Mouse (Mus musculus) cerebellum, postnatal 25 days (tissue): ENCODE data around the gene Tent2.
"Not testable (repeated sequence)": the region's sequence is repeated elsewhere in the genome, so short reads cannot be mapped to it uniquely, and the experiment has no call there.

Experiments
- DNase-seq, 2 experiments: peaks; one replicate each; pipeline ENCODE4 v3.0.0; 2021; ENCODE audit warnings: mixed read lengths in 2 of 2

Gene Tent2

DNA sequence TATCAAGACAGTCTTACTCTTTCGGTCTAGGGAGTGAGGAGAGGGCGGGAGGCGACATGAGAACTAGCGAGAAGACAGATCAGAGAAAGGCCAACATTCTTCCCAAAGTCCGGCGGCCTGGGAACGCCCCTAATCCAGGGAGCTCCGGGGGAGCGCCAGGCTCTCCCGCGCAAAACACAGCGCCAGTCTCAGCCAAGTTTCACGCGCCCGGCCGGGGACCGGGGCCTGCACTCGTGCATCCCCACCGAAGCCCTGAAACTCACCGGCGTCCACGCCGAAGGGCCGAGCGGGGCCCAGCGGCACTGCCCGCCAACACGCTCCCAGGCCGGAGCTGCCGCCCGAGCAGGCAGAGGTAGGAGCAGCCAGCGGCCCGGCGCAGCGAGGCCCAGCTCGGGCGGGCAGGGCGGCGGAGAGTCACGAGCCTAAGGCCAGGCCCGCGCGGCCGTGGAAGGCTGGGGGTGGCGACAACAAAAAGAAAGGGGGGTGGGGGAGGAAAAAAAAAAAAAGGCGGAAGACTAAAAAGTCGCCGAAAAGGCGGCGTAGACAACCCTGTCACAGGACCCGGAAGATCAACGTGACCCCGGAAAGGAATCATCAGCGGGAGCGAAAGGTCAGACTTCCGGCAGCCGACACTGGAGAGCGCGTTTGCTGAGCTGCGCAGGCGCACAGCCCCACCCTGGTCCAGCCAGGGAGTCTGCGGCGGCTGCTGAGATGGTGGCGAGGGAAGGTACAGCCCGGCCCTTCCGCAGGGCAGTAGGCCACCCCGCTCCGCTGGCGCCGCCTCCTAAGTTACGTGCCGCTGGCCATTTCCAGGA is at the start of gene Tent2:
Gene Tent2, minus strand, starts transcription at position 555 of the 815 bp plus-strand sequence.
- peak; percentile 95 to 96 for DNase-seq

DNA sequence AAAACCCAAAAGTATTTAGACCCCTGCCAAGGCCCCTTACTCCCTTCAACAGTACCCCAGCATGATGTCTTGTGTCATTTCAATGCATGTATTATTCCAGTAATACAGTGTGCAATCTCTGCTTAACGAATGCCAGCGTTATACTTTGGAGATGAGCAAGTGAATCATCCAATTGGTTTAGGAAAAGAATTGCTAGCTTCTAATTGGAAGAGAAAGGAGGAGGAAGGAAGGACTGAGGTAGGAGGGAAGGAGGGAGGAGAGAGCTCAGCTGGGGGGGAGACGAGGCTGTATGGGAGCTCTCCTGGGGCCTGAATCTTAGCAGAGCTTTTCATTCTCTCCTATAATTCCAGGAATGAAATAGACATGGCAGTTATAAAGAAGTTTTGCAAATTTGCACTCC is 49.0 kb upstream of the Tent2 start:
- DNase-seq, result no peak

DNA sequence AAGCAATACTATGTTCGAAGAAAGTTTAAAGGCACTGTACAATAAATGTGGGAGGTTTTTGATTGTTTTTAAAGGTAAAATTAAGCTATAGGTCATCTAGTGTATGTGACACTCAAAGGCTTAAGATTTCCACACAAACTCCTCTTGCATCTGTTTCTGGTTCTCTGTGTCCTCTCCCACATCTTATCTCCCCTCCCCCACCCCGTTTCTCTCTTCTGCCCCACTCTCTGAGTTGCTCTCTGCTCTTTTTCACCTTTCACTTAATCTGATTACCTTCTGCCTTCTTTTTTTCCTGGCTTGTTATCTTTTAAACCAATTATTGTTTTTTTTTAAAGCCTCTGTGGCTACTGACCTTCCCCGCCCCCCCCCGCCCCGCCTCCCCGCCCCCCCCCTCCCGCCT is 47.4 kb upstream of the Tent2 start:
- no peak for DNase-seq

DNA sequence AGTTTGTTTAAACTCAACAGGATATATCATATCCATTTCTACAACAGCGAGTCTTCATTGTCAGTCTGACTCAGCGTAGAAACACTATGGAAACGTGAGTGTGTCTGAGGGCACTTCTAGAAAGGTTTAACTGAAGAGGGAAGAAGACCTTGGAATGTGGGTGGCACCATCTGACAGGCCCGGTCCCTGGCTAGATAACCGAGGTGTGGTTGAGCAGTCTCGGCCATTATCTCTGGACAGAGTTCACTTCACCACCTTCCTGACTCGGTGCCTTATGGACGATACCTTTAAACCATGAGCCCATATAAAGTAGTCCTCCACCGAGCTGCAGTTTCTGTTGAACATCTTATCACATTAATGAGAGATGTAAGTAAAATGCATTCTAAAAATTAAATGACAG is 46.9 kb upstream of the Tent2 start:
- DNase-seq, result no peak

DNA sequence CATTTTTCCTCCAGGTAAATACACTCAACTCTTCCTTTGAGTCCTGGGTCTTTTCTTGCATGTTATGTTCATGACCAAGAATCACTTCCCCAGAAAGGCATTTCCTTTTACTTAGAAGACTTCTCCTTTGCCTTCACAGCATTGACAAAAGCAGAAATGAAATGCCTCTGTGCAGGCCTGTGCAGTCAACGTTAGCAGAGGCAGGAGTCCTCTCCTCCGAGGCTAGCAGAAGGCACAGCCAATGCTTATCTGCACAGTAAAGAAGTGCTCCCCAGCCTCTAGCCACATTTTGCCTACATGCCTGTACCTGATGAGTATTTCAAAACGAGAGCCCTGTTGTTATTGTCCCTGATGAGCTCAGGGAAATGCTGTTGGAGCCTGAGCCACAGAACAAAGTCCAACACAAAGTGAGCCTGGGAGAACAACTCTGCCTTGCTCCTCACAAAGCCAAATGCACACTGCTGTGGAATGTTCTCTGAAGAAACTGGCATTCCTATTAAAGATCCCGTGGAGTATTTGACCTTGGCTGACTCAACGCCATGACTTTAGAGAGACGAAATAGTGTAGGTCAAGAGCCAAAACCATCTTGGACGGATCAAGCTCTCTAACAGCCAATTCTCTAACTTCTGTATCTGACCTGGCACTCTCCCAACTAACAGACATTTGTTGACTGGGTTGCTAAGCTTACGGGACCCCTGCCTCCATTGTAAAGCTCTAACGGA is 45.7 kb upstream of the Tent2 start:
- no peak for DNase-seq

DNA sequence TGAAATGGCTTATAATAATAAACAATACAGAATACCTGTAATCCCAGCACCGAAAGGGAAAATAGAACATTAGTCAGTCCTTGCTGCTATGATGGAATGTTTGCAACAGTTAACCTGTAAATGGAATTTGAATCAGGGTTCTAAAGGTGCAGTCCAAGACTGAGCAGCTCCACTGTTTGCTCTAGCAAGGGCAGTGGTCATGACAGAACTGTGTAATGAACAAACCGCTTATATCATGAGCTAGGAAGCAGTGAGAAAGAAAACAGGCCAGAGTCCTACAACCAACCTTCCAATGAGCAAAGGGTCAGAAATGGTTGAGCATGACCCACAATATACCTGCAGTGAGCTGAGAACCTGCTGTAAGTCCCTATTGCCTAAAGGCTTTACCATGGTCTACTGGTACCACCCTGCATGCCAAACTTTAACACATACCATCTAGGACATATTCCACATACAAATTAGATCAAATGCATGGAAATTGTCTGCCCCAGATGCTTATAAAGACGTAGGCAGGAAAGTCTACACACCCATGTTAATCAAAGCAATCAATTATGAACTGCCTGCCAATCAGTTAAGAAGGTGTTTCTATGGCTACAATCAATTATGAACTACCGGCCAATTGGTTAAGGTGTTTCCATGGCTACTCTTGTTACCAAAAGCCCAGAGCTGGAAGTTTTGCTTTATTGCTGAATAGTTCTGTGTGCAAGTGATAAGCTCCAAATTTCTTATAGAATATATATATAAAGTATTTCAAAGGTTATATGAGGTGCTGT is 42.3 kb upstream of the Tent2 start:
- DNase-seq, result no peak

DNA sequence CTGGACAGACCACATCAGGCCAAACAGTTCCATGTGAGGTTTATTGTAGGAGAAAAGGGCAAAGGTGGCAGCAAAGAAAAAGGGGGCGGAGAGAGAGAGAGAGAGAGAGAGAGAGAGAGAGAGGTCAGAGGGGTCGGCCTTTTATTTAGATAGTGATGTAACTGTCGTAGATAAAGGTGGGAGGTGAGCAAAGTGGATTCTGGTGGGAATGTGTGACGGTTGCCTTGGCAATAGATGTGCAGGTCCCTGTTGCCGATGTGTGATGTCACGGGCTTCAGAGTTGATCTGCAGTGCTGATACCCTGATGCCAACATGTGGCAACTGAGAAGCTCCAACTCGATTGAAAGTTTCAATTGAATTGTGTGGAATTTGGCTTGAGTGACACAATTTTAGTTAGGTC is 40.1 kb upstream of the Tent2 start:
- no peak for DNase-seq

DNA sequence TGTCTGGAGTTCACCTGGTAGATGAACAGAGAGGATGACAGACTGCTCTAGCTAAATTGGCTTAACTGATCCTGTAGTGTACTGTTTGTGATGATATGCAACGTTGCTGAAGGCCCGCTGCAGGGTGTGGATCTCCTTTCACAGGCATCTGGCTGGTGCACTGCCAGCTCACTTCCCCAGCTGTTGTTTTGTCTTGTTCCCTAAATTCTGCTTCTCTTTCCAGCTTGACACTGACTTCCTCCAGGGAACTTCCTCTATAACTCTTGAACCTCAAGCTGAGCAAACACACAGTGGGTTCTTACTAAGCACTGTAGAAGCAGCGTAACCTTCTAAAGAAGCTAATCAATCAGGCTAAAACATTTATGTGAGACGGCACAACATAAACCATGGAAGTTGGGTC is 38.8 kb upstream of the Tent2 start:
- no peak for DNase-seq

DNA sequence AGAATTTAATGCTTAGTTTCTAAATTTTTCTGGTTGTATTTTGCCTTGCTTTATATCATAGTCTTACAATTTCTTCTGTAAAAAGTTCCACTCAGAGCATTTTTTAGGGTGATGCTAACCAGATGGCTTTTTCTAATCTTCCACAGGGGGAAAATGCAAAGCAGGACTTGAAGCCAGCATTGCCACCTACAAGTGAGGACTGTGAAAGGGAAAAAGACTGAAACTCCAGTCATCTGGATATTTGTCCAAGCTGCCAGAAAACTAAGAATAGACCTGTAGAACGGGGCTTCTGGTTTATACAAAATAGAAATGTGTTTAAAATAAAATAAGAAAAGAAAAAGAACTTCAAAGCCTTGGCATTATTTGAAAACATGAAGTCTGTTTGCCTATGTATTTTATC is 19.6 kb upstream of the Tent2 start:
- no peak for DNase-seq

DNA sequence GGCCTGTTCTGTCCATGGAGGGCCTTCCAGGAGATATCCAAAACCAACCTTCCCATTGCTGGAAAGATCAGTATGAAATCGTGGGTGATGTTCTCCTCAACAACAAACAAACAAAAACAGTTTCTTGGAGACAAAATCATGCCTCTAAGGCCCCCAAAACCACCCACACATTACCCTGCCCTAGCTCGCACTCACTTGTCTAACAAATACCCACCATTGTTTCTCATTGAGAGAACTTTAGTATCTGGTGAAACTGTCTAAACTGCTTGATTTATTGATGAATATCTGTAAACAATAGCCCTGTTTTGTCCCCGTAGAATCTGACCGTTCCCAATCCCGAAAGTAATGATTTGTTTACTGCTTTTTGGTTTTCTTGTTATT is 451 bp upstream of the Tent2 start:
- no peak for DNase-seq

DNA sequence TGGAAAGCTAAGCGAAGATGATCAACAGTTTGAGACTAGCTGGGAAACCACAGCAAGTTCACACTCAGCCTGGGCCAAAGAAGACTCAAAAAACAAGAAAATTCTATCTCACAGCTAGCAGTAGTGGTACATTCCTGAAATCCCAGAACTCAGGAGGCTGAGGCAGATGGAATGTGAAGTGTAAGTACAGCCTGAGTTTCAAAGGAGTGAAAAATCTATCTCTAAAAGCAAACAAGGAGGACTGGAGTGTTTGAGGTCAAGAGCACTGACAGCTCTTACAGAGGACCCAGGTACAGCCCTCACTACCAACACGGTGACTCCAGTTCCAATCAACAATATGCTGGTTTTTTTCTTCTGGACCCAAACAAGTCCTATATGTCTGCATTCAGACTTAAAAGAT is 2.8 kb downstream of the Tent2 start:
- DNase-seq, result no peak

DNA sequence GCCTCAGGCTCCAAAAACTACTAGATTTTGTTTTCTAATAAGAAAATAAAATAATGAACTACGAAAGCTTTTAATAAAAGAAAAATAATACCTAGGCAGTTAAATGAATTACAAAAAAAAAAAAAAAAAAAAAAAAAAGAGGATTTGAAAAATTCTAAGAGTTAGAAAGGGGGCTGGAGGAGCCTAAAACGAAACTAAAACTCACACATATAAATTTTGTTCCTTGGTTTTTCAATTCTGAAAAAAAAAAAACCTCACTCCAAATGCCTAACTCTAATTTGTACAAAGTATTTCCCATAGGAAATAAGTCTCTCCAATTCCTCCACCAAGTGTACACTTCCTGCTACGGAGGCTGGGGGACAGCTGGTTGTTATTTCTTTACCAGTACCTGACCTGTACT is 3.4 kb downstream of the Tent2 start:
- DNase-seq, result no peak

DNA sequence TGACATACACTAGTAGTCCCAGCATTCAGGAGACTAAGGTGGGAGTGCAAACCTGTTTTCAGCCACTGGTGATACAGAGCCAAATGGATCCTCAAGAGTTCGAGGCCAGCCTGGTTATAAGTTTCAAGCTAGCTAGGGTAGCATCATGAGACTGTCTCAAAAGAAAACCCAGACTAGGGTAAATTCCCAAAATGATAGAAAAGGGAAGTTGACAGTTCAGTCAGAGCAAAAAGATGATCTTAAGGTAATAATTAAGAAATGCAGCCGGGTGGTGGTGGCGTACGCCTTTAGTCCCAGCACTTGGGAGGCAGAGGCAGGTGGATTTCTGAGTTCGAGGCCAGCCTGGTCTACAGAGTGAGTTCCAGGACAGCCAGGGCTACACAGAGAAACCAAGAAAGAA is 4.4 kb downstream of the Tent2 start:
- DNase-seq, result not testable (repeated sequence)

DNA sequence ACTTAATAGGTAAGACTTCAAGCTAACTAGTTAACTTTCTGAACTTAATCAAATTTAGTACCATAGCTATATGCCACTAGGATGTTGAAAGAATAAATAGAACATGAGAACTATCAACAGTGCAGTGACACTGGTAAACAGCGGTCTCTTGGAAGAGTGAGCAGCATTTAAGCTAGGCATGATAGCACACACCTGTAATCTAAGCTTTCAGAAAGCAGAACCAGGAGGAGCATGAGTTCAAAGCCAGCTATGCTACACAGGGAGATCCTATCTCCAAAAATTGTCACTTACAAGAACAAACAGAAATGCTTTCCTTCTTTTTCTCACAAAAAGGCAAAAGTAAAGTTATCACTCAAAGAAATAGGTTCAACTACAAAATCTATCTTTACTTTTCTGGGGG is 11.8 kb downstream of the Tent2 start:
- no peak for DNase-seq

DNA sequence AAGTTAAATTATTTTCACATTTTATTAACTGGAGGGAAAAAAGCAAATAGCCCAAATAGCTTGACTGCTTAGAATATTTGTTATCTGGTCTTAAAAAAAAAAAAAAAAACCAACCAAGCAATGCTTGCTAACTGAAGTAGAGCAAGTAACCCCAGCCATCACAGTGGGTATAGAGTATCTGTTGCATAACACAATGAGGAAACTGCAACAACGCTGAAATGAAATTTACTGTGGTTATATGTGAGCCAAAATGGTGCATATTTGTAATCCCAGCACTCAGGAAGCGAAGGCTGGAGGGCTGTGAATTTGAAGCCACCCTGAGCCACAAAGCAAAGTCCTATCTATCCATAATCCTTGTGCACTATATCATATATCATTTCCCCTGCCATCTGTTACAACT is 12.7 kb downstream of the Tent2 start:
- DNase-seq, result no peak

DNA sequence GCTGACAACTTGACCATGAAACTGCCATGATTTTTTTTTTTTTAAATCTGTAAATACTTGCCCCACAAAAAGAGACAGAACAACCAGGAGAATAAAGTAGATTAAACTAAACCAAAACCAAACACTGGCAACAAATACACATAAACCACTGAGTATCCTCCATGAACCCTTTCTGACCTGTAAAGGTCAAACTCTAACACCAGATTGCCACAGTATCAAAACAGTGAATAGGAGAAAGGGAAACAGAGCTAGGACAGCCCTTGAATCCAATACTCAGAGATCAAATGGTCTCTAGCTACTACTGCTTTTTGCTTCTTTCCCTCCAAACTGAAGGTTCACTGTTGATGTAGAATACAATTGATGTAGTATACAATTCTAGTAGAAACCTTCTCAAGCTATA is 14.6 kb downstream of the Tent2 start:
- DNase-seq, result no peak

DNA sequence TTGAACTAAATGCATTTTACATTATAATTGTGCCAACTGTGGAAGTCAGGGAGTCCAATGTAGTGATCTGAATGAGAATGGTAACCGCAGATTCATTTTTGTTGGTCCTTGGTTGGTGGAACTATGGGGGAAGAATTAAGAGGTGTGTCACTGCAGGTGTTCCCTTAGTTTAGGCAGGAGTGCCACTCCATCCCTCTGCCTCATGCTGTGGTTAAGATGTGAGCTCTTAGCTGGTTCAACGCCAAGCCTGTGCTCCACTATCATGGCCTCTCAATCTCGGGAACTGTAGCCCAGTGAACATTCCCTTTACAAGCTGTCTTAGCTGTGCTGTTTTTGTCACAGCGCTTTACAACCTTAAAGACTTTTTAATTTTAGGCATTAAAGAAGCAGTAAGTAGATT is 28.9 kb downstream of the Tent2 start:
- DNase-seq, result peak in 1 of 2 experiments; percentile 35

DNA sequence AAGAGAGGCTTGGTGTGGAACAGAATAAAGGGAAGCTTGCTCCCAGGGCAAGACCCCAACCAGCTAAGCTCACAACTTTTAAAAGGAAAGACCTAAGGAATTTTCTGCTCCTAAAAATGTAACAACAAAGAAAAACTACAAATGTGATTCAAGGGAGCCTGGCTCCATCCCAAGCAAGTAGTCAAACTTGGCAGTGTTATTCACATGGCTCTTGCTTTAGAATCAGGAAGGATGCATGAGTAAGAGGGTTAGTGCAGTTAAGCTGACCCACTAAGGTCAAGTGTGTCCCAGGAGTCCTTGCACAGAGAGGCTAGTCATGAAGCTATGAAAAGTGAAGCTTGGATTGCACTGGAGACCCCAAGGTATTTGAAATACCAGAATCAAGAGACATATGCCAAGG is 29.7 kb downstream of the Tent2 start:
- no peak for DNase-seq

DNA sequence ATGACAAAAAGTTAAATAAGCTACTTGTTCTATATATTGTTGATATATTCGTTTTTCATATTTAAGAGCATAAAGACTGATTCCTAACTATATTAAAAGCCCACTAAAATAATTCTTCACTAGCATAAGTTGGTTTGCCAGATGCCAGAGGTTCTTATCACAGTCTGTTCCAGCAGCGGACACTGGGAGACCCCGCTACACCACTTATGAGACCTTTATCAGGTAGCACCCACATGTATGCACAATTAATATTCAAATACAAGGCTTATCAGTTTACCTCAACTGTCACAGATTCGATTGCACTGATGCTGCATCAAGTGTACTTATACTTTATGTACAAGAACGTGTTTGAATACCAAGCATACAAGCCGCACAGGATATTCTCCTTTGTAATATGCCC is 33.9 kb downstream of the Tent2 start:
- no peak for DNase-seq

DNA sequence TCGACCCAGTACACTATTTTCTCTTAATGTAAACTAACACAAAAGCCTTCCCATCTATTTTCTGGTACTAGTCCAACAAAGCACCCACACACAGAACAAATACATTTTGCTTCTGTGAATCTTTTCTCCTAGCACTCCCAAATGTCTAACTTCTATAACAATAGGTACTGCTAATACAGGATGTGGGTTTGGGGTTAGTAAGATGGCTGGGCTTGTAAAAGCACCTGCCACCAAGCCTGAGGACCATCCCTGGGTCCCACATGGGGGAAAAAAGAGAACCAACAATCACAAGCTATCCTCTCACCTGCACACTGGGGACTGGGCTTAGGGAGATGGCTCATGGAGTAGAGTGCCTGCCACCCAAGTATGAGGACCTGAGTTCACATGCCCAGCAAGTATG is 38.9 kb downstream of the Tent2 start:
- no peak for DNase-seq

DNA sequence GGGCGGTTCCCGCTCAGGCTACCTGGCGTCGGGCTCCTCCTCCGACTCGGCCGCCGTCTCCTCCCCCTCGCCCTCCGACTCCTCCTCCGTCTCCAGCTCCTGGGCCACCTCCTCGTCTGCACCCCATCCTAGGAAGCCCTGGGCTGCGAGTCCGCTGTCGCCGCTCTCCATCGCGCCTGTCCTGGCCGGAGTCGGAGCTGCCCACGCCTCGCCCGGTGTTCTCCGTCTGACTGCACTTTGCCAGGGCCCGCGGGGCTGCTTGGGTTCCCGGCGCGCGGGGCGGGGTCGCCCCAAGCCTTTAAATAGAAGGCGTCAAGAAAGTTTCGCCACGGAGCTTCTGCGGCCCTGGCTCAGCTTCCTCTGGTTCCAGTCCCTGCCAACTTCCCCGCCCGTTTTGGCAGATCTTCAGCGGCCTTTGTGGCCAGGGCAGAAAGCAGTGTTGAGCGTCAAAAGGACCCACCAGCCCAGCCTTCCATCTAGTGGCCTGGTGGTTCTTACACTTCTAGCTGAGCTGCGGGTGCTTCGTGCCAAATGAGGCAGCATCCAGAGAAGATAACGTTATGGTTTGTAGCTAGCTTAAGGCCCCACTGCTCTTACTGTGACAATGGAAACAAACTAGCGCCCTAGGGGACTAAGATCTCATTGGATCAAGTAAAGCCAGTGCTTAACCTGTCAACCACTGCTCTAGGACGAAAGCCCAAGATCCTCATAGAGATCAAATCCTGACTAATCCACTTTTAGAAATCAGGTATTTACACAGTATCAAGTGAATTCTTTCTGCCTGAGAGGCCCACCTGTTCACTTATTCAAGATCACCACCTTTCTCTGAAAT is 47.6 kb downstream of the Tent2 start, which contains the start of gene Cmya5:
Gene Cmya5, minus strand, starts transcription at position 389 of the 832 bp plus-strand sequence.
- DNase-seq, result peak; percentile 83 to 90

DNA sequence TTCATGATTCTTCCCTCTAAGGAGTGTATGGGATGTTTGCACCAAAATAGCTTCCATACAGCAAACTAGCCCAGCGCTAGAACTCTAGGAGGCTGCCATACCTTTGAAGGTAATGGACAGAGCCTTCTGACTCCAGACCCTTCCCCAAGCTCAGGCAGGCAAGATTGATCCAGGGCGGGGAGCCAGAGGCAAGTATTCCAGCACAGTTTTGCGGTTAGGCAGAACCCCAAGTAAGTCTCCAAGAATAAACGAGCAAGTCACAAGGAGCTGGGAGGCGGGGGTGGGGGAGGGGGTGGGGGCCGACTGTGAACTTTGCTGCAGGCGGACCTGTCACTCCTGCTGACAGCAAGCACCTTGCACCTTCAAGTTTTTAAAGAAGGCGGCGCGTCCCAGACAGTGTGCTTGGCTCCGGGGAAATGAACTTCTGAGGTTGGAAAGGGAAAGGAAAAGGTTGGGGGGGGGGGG is 48.3 kb downstream of the Tent2 start:
- DNase-seq, result peak in 1 of 2 experiments; percentile 22

DNA sequence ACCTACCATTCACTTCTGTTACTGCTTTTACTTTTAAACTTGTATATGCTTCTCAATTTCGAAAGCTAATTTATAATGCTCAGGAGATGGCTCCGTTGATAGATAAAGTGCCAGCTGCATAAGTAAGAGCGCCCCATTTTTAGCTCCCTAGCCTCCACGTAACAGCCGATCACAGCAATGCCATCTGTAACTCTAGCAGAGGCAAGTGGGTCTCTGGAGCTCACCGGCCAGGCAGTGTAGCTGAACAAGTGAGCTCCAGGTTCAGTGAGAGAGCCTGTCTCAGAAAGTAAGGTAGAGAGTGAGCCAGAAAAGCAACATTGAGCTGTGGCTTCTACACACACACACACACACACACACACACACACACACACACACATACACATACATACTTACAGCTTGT is 51.0 kb downstream of the Tent2 start:
- no peak for DNase-seq
